Mouse (Mus musculus) cerebellum, adult 9-10 months (tissue): Measurements from ENCODE around the gene Raet1e.
"Not testable (repeated sequence)": the region's sequence is repeated elsewhere in the genome, so short reads cannot be mapped to it uniquely, and the experiment has no call there.

Experiments used
- DNase-seq: peaks from one replicate; pipeline ENCODE4 v3.0.0; 2022

Gene Raet1e

GRCm38 (mm10) chr10:22158310-22158999, at the start of gene Raet1e, which contains the start of gene H60b:
TSS of gene Raet1e (plus strand) at chr10:22158569.
TSS of gene H60b (plus strand) at chr10:22158586.
- DNase-seq: not testable (repeated sequence)

- DNase-seq: peak; percentile 45
These were observed 17.6 kb upstream of the Raet1e start for GRCm38 (mm10) chr10:22140665-22141280.

GRCm38 (mm10) chr10:22142194-22142593, 16.2 kb upstream of the Raet1e start:
- peak; percentile 42 for DNase-seq

- DNase-seq: no peak
These were observed 15.4 kb upstream of the Raet1e start for GRCm38 (mm10) chr10:22142926-22143325.

GRCm38 (mm10) chr10:22148441-22149072, 9.8 kb upstream of the Raet1e start:
- DNase-seq: no peak

GRCm38 (mm10) chr10:22149073-22149690, 9.2 kb upstream of the Raet1e start, which contains the start of gene E030030I06Rik:
TSS of gene E030030I06Rik (minus strand) at chr10:22149270.
- no peak for DNase-seq

GRCm38 (mm10) chr10:22149691-22150465, 8.5 kb upstream of the Raet1e start:
- DNase-seq: no peak

- no peak for DNase-seq
These were observed 7.8 kb upstream of the Raet1e start for GRCm38 (mm10) chr10:22150593-22150992.

GRCm38 (mm10) chr10:22151056-22151862, 7.1 kb upstream of the Raet1e start:
- not testable (repeated sequence) for DNase-seq

- not testable (repeated sequence) for DNase-seq
These were observed 6.3 kb upstream of the Raet1e start for GRCm38 (mm10) chr10:22151863-22152640.

GRCm38 (mm10) chr10:22153147-22153690, 5.2 kb upstream of the Raet1e start:
- DNase-seq: not testable (repeated sequence)

GRCm38 (mm10) chr10:22154127-22154526, 4.2 kb upstream of the Raet1e start:
- not testable (repeated sequence) for DNase-seq

GRCm38 (mm10) chr10:22154871-22155799, 3.2 kb upstream of the Raet1e start:
- DNase-seq: no peak

GRCm38 (mm10) chr10:22159131-22159561, 777 bp downstream of the Raet1e start:
- no peak for DNase-seq

GRCm38 (mm10) chr10:22159581-22160140, 1.3 kb downstream of the Raet1e start:
- no peak for DNase-seq

- not testable (repeated sequence) for DNase-seq
These were observed 4.9 kb downstream of the Raet1e start for GRCm38 (mm10) chr10:22163279-22163678.

GRCm38 (mm10) chr10:22163705-22164583, 5.6 kb downstream of the Raet1e start:
- peak; percentile 68 for DNase-seq
